Mouse (Mus musculus) intestine, postnatal 0 days (tissue): Measurements from ENCODE around the gene Gm10260. TPM values are rescaled to one million over a fixed set of nuclear protein-coding genes. Genes with fewer than 3 reads are reported as not detected.

Source experiments
- ATAC-seq: fragments of 200-750 bp; cut with Nextera tagmentation; 2 replicates; pipeline ENCODE4 v1.8.0; 2017; ENCODE audit warnings: mild to moderate bottlenecking, moderate TSS enrichment, moderate library complexity
- H3K27ac ChIP-seq: fragments of 300-500 bp; sonication (generic); 2 replicates; pipeline ENCODE4 v1.5.1; 2014; ENCODE audit warnings: mild to moderate bottlenecking, low read depth, low read length, moderate library complexity
- H3K27me3 ChIP-seq: fragments of 300-500 bp; sonication (generic); replicated peaks from 2 replicates; pipeline ENCODE4 v1.6.1; 2014; ENCODE audit warnings: low read length, mixed read lengths; ENCODE audit not compliant: control insufficient read depth, insufficient read depth
- H3K36me3 ChIP-seq: fragments of 300-500 bp; sonication (generic); 2 replicates; pipeline ENCODE4 v1.6.1; 2014; ENCODE audit warnings: mild to moderate bottlenecking, moderate library complexity; ENCODE audit not compliant: control insufficient read depth, insufficient read depth
- H3K4me1 ChIP-seq: fragments of 300-500 bp; sonication (generic); replicated peaks from 2 replicates; pipeline ENCODE4 v1.6.1; 2014; ENCODE audit warnings: antibody characterized with exemption, low read length, mixed read lengths; ENCODE audit not compliant: control insufficient read depth, insufficient read depth
- H3K4me2 ChIP-seq: fragments of 300-500 bp; sonication (generic); replicated peaks from 2 replicates; pipeline ENCODE4 v1.6.1; 2014; ENCODE audit warnings: low read depth, mild to moderate bottlenecking, moderate library complexity
- H3K4me3 ChIP-seq: fragments of 300-500 bp; sonication (generic); 2 replicates; pipeline ENCODE4 v1.5.1; 2014; ENCODE audit warnings: low read depth, low read length
- H3K9ac ChIP-seq: fragments of 300-500 bp; sonication (generic); 2 replicates; pipeline ENCODE4 v1.6.1; 2014; ENCODE audit warnings: mild to moderate bottlenecking, low read depth, low read length
- H3K9me3 ChIP-seq: fragments of 300-500 bp; sonication (generic); 2 replicates; pipeline ENCODE4 v1.6.1; 2016; ENCODE audit warnings: mixed run types; ENCODE audit not compliant: control insufficient read depth
- CTCF ChIP-seq: sonication (generic); IDR thresholded peaks from 2 replicates; pipeline ENCODE4 v1.5.1; 2016; ENCODE audit warnings: low read depth, mild to moderate bottlenecking, control low read depth, antibody characterized with exemption, moderate library complexity
- WGBS: fragments of 180-500 bp; shearing (Covaris S2); extraction: QIAGEN DNeasy Blood & Tissue Kit; methylation state at CpG from one replicate; pipeline ENCODE4 v1.1.7; 2014; 5-methylcytosine and 5-hydroxymethylcytosine counted together
- polyA plus RNA-seq: library from polyadenylated mRNA; unstranded; fragments of >200 nt; fragmentation: Nextera tagmentation; extraction: Ambion mirVana; gene quantifications from 2 replicates; pipeline ENCODE4 v1.2.1, GENCODE M21; 2015

Gm10260 gene
- polyA plus RNA-seq, 1 experiment from 2014 or later = 4.3 TPM

DNA sequence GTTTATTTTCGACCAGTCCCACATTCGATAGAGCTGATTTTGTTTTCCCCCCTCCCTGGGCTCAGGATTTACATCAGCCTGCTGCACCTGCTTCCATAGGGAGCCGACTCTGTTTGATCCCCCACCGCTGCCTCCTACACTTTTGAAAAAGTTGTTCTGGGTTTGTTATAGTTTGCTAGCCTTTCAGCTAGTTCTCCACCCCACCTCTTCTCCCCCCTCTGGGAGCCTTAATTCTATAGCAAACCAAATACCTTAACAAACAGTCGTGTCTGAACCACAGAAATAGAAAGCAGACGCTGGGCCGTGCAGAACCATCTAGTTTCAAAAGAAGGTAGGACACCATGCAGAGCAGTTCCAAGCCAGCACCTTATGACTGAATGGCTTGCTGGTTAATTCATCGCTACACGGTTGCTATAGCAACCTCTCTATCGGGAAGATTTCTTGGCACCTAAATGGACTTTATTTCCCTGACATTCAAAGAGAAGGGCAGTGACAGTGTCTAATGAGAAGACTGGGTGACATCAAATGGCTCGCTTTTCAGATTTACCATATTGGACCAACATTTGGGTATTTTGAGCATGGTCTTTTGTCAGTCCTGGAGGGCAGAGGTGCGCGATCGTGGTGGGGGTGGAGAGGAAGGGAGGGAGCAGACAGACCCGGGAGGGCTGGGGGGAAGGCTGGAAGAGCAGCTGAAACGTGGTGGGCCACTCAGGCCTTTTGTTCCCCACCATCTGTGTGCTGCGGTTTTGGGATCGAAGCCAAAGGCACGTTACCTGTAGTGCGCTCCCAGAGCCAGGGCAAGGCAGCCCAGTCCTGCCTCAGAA lies 13.2 kb downstream of the Gm10260 start:
- Histone ChIP-seq H3K36me3 (no peaks in the 10 kb centered on the region), H3K4me2 (no peak overlapping the region), H3K9me3 (no peaks in the 10 kb centered on the region), H3K27me3 (no peaks in the 10 kb centered on the region), H3K27ac (no peak overlapping the region), H3K4me1 (no peaks in the 10 kb centered on the region), H3K9ac (no peak overlapping the region), H3K4me3 (no peak overlapping the region)
- 59% methylated on average over 20 of the region's 20 CpGs for WGBS
- TF ChIP-seq CTCF = no peak
- ATAC-seq = no peak

DNA sequence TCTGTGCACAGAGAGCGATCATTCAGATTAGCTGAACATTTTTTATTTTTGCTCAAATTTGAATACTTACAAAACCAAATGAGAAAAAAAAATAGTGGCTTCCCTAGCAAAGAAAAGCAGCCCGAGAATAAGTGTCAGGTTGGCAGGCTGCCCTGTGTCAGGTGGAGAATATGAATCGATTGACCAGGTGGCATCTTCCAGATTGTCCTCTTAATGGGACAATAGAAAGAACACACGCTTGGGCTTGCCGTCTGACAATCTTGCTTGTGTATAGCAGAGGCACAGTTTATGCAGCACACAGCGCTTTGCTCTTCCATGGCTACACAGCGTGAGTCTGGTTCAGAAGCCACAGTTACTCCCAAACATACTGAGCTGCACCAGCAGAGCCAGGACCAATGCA lies 15.8 kb downstream of the Gm10260 start:
- H3K9me3 ChIP-seq = no peaks in the 10 kb centered on the region
- 87% methylated on average over 7 of the region's 7 CpGs for WGBS
- no peaks in the 10 kb centered on the region for H3K36me3 ChIP-seq
- no peak overlapping the region for H3K27ac ChIP-seq
- no peak overlapping the region for H3K9ac ChIP-seq
- H3K27me3 ChIP-seq = no peaks in the 10 kb centered on the region
- no peak overlapping the region for H3K4me2 ChIP-seq
- H3K4me1 ChIP-seq = no peaks in the 10 kb centered on the region
- no peak for TF ChIP-seq CTCF
- H3K4me3 ChIP-seq = no peak overlapping the region
- ATAC-seq = no peak

DNA sequence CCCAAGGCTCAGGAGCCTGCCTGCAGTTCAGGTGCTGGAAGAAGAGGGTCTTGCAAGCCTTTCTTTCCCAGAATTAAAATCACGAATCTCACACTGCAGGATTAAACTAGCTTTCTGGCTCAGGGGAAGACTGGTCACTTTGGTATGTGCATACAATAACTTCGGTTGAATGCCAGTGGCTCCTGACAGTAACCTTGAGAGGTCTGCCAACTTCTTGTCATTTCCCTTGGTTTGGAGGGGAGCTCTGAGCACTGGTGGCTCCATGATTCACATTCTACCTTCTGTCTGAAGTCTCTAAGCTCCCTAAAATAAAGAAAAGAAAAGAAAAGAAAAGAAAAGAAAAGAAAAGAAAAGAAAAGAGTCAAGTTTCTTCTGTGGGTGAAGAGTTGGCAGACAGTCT lies 16.4 kb downstream of the Gm10260 start:
- Histone ChIP-seq H3K27ac (no peak overlapping the region), H3K9ac (no peak overlapping the region), H3K9me3 (no peaks in the 10 kb centered on the region), H3K4me3 (no peak overlapping the region), H3K36me3 (no peaks in the 10 kb centered on the region), H3K27me3 (no peaks in the 10 kb centered on the region), H3K4me2 (no peak overlapping the region), H3K4me1 (no peaks in the 10 kb centered on the region)
- WGBS = 54% methylated on average over 2 of the region's 2 CpGs
- ATAC-seq = no peak
- TF ChIP-seq CTCF = no peak

DNA sequence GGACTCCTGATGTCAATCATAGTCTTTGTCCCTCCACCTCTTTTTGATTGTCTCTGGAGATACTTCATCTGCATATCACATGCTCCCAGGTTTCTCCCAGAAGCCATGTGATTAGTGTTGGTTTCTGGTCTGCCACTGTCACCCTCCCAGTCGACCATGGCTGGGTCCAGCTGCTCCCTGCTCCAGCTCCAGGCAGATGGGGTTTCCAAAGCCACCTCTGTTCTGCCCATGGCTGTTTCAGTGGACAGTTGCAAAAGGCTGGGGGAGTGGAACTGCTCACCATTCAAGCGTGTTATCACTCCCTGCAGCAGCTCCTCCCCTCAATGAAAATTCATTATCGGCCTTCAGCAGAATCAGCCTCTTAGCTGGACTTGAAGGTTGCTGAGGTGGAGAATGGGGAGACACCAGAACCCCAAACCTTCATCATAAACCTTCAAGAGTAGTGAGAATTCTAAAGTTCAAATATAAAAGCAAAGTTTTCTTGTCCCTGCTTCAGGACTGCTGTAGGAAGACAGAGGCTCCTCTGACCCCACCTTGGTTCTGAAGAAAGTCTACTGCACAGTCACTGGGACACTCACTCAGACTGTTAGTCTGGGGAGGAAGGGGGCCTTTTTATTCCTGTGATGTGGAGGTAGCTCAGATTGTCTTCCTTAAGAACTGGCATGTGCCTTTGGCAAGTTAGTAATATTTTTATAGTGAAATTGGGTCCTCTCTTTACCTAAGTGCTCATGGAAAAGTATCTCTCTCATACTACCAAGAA lies 17.0 kb downstream of the Gm10260 start:
- Histone ChIP-seq H3K4me2 (no peak overlapping the region), H3K4me1 (no peaks in the 10 kb centered on the region), H3K27me3 (no peaks in the 10 kb centered on the region), H3K9me3 (no peaks in the 10 kb centered on the region), H3K36me3 (no peaks in the 10 kb centered on the region), H3K27ac (no peak overlapping the region), H3K4me3 (no peak overlapping the region), H3K9ac (no peak overlapping the region)
- 56% methylated on average over 3 of the region's 3 CpGs for WGBS
- no peak for ATAC-seq
- TF ChIP-seq CTCF = no peak

DNA sequence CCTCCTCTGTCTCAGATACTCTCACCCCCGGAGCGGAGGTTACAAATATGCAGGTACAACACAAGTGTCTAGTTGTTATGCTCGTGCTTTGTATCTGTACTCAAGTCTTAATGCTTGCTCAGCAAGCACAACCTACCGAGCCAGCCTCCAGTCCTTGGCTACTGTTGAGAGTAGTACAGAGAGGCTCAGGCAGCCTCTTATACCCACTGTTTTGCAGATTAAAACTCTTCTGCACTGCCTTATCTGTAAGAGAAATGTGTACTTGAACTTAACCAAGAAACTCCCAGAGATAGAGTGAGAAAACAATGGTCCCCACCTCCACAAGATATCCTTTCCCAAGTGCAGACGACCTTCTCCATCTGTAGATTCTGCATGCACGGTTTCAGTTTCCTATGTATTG lies 24.5 kb downstream of the Gm10260 start:
- Histone ChIP-seq H3K4me3 (no peak overlapping the region), H3K27ac (no peak overlapping the region), H3K27me3 (no peaks in the 10 kb centered on the region), H3K9ac (no peak overlapping the region), H3K36me3 (no peaks in the 10 kb centered on the region), H3K4me2 (no peak overlapping the region), H3K9me3 (no peaks in the 10 kb centered on the region), H3K4me1 (no peaks in the 10 kb centered on the region)
- no peak for ATAC-seq
- WGBS = 74% methylated on average over 6 of the region's 6 CpGs
- TF ChIP-seq CTCF = no peak

DNA sequence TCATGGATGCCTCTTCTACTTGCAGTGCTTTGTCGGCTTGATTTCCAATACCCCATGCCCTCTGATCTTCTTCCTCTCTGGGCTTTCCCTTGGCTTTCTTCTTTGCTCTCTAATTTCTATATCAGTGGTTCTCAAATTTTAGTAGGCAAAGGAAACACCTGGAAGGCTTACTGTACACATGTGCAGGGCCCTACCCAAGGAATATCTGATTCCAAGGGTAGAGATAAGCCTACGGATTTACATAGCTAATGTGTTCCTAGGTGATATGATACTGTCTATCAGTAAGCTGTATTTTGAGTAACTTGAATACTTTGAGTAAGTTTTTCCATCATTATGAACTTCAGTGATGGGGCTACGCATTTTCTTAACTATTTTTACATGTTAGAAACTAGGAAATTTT lies 25.7 kb downstream of the Gm10260 start:
- no peaks in the 10 kb centered on the region for H3K4me1 ChIP-seq
- H3K27ac ChIP-seq = no peak overlapping the region
- H3K4me3 ChIP-seq = no peak overlapping the region
- 86% methylated on average over 3 of the region's 3 CpGs for WGBS
- ATAC-seq = no peak
- no peak overlapping the region for H3K9ac ChIP-seq
- no peak for TF ChIP-seq CTCF
- H3K9me3 ChIP-seq = no peaks in the 10 kb centered on the region
- H3K4me2 ChIP-seq = no peak overlapping the region
- H3K36me3 ChIP-seq = no peaks in the 10 kb centered on the region
- H3K27me3 ChIP-seq = no peaks in the 10 kb centered on the region
